Mouse (Mus musculus) CD4-positive, CD25-positive, alpha-beta regulatory T cell (primary cell): Measurements from ENCODE around the gene 9230112D13Rik. TPM values are rescaled to one million over a fixed set of nuclear protein-coding genes. Genes with fewer than 3 reads are reported as not detected.

Experiments
- polyA plus RNA-seq: library from polyadenylated mRNA; unstranded; fragments of 100-300 nt; shearing (Covaris generic); gene quantifications from one replicate; pipeline ENCODE4 v1.2.1, GENCODE M21; 2017

9230112D13Rik gene
- polyA plus RNA-seq, result not detected

DNA sequence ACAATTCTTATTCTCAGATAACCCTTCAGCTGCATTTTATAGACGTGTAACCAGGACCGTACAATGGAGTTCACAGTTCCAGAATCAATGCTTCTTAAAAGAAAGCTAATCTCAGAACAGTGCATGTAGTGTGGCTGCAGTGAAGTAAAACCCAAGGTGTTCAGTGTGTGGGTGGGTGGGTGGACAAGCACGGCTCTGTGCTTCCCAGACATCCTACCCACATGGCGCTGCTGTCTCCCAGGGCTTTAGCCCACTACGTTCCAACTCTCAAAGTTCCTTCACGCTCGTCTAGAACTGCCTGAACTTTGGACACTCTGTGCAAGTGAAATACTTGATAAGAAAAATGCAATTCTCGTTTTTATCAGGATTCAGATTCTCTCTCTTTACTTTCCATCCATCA, at the start of gene 9230112D13Rik:
TSS of gene 9230112D13Rik (minus strand) at position 101 of the 400 bp plus-strand sequence.

DNA sequence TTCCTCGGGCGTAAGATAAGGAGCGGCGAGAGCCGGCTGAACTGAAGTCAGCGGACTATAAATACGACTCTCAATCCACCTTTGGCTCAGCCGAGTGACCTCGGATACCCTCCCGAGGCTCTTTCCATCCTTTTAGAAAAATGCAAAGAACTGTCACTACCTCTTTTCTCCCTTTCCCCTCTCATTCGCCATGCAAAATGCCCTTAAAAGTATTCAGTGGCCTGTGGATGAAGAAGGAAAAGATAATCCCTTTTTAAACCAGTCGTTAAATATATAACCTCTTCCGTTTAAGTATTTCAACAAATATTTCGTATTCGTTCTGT, 19.3 kb downstream of the 9230112D13Rik start, which contains the start of gene Bmpr1a:
TSS of gene Bmpr1a (minus strand) at position 17 of the 323 bp plus-strand sequence.

Other genes with a start within 250 kb of the 9230112D13Rik start
- gene Shld2, start 212.3 kb downstream of the 9230112D13Rik start, polyA plus RNA-seq, result 26.1 TPM
- gene Glud1, start 212.1 kb downstream of the 9230112D13Rik start, polyA plus RNA-seq, result 142 TPM
- not detected for gene Fam25c, start 167.4 kb downstream of the 9230112D13Rik start, polyA plus RNA-seq
- not detected for gene Sncg, start 148.0 kb downstream of the 9230112D13Rik start, polyA plus RNA-seq
- 0.06 TPM for gene Mmrn2, start 147.3 kb downstream of the 9230112D13Rik start, polyA plus RNA-seq
- gene Bmpr1a, start 19.5 kb downstream of the 9230112D13Rik start, polyA plus RNA-seq, result 1.0 TPM
- gene Ldb3, start 65.9 kb upstream of the 9230112D13Rik start, polyA plus RNA-seq, result 0.04 TPM
- not detected for gene Opn4, start 77.3 kb upstream of the 9230112D13Rik start, polyA plus RNA-seq
- 98.1 TPM for gene Wapl, start 151.1 kb upstream of the 9230112D13Rik start, polyA plus RNA-seq